ENCODE assay signal across 8 mouse cellular contexts in genomic region chr19:7494187-7495015, GRCm38 (mm10). TPM values are rescaled to one million over a fixed set of nuclear protein-coding genes. Genes with fewer than 3 reads are reported as not detected.
DNase-seq lines count a peak whose midpoint lies in the region; ATAC-seq and TF ChIP-seq lines count a peak whose summit lies in the region.

No protein-coding gene starts in this region.

- H3K4me1 ChIP-seq in forebrain, embryonic 11.5 days (replicated peaks; ENCODE audit: control insufficient read depth, insufficient read depth, low read length): no peaks in the 10 kb centered on the region
- no peaks in the 10 kb centered on the region for H3K4me1 ChIP-seq in heart, postnatal 0 days (ENCODE audit: control insufficient read depth, insufficient read depth)
- peaks cover 14% of the 10 kb centered on the region for H3K4me1 ChIP-seq in liver, embryonic 16.5 days (ENCODE audit: control insufficient read depth, low read depth, low read length)
- peaks cover 9% of the 10 kb centered on the region for H3K4me1 ChIP-seq in neural tube, embryonic 13.5 days (replicated peaks)
- H3K4me1 ChIP-seq in testis, adult 2 months (ENCODE audit: control insufficient read depth, insufficient read depth, low read length): peaks cover 2% of the 10 kb centered on the region; the same call in 1 of the 2 replicates

- H3K4me3 ChIP-seq in forebrain, embryonic 11.5 days (ENCODE audit: low read depth, low read length): peak overlapping the region; percentile 57
- H3K4me3 ChIP-seq in heart, postnatal 0 days (ENCODE audit: low read depth, low read length): peak overlapping the region; percentile 72
- H3K4me3 ChIP-seq in liver, embryonic 16.5 days (ENCODE audit: low read depth, low read length): peak overlapping the region; percentile 86
- peak overlapping the region; percentile 80 for H3K4me3 ChIP-seq in neural tube, embryonic 13.5 days
- H3K4me3 ChIP-seq in testis, adult 2 months (ENCODE audit: control insufficient read depth, low read depth, low read length): peak overlapping the region; percentile 87

- peak; percentile 6; the same call in 1 of the 2 replicates for TF ChIP-seq CTCF in heart, postnatal 0 days (IDR thresholded peaks at IDR 0.05; ENCODE audit: low read depth)
- TF ChIP-seq CTCF in testis, adult 2 months (IDR thresholded peaks at IDR 0.05; ENCODE audit: control insufficient read depth, insufficient read depth, insufficient replicate concordance, low read depth, low read length): 0 out of 2 replicates have a peak, but pooled peaks have one; percentile 5

- DNase-seq in CD8-positive naive resting alpha-beta T cell, adult 2 months (ENCODE audit: low read depth in 2 of 2, low spot score in 2 of 2): peak; percentile 83 to 85
- DNase-seq in c-Kit-positive CD71-negative TER-119-negative erythroid progenitor cells, embryonic 14.5 days (ENCODE audit: low read depth): peak; percentile 78
- DNase-seq in forebrain, embryonic 11.5 days (ENCODE audit: low spot score): peak; percentile 95
- peak; percentile 97 for DNase-seq in heart, postnatal 0 days (ENCODE audit: low spot score)
- DNase-seq in kidney, postnatal 4 days: peak; percentile 93 to 96

- no peaks in the 10 kb centered on the region for H3K9me3 ChIP-seq in forebrain, embryonic 11.5 days (ENCODE audit: control insufficient read depth, low read length)
- H3K9me3 ChIP-seq in heart, postnatal 0 days (replicated peaks; ENCODE audit: control insufficient read depth, low read length): no peaks in the 10 kb centered on the region
- H3K9me3 ChIP-seq in liver, embryonic 16.5 days (replicated peaks; ENCODE audit: control insufficient read depth, low read length): no peaks in the 10 kb centered on the region
- H3K9me3 ChIP-seq in neural tube, embryonic 13.5 days: no peaks in the 10 kb centered on the region

- WGBS in forebrain, embryonic 11.5 days: under 1% methylated on average over 79 of the region's 84 CpGs
- WGBS in heart, postnatal 0 days: under 1% methylated on average over 83 of the region's 84 CpGs
- under 1% methylated on average over 84 of the region's 84 CpGs for WGBS in liver, embryonic 16.5 days (ENCODE audit: insufficient replicate concordance)
- under 1% methylated on average over 84 of the region's 84 CpGs for WGBS in neural tube, embryonic 13.5 days

- peak overlapping the region; percentile 84 for H3K4me2 ChIP-seq in forebrain, embryonic 11.5 days (ENCODE audit: low read depth, low read length, severe bottlenecking)
- peak overlapping the region; percentile 82 for H3K4me2 ChIP-seq in heart, postnatal 0 days (ENCODE audit: low read depth, low read length)
- peak overlapping the region; percentile 99 for H3K4me2 ChIP-seq in liver, embryonic 16.5 days (ENCODE audit: low read depth, low read length)
- peak overlapping the region; percentile 66 for H3K4me2 ChIP-seq in neural tube, embryonic 13.5 days

- TF ChIP-seq POLR2A in testis, adult 2 months (IDR thresholded peaks at IDR 0.05; ENCODE audit: control insufficient read depth, low read depth, low read length): peak; percentile 85

- H3K27me3 ChIP-seq in forebrain, embryonic 11.5 days (ENCODE audit: control insufficient read depth, insufficient read depth, low read length): no peaks in the 10 kb centered on the region
- H3K27me3 ChIP-seq in heart, postnatal 0 days (ENCODE audit: control insufficient read depth, insufficient read depth, low read length): no peaks in the 10 kb centered on the region
- no peaks in the 10 kb centered on the region for H3K27me3 ChIP-seq in liver, embryonic 16.5 days (ENCODE audit: control insufficient read depth, insufficient read depth, low read depth, low read length)
- no peaks in the 10 kb centered on the region for H3K27me3 ChIP-seq in neural tube, embryonic 13.5 days
- no peaks in the 10 kb centered on the region for H3K27me3 ChIP-seq in testis, adult 2 months (ENCODE audit: control insufficient read depth, insufficient read depth, low read length)

- peak; percentile 98 for ATAC-seq in forebrain, embryonic 11.5 days (replicated peaks; ENCODE audit: low FRiP score)
- peak; percentile 96 for ATAC-seq in heart, postnatal 0 days (ENCODE audit: insufficient read depth, low read depth)
- ATAC-seq in liver, embryonic 16.5 days (ENCODE audit: low read depth): peak; percentile 94
- ATAC-seq in neural tube, embryonic 13.5 days (ENCODE audit: low read depth): peak; percentile 97

- H3K27ac ChIP-seq in forebrain, embryonic 11.5 days (ENCODE audit: low read depth, low read length): peak overlapping the region; percentile 78
- peak overlapping the region; percentile 99 for H3K27ac ChIP-seq in heart, postnatal 0 days (ENCODE audit: low read depth)
- peak overlapping the region; percentile 98 for H3K27ac ChIP-seq in liver, embryonic 16.5 days (ENCODE audit: low read length)
- H3K27ac ChIP-seq in neural tube, embryonic 13.5 days (replicated peaks): peak overlapping the region; percentile 99
- H3K27ac ChIP-seq in testis, adult 2 months (ENCODE audit: control insufficient read depth, insufficient read depth, low read depth, low read length): peak overlapping the region; percentile 94

- TF ChIP-seq EP300 in heart, postnatal 0 days (IDR thresholded peaks at IDR 0.05; ENCODE audit: low read depth): peak; percentile 58; the same call in 1 of the 2 replicates

- no peaks in the 10 kb centered on the region for H3K36me3 ChIP-seq in forebrain, embryonic 11.5 days (ENCODE audit: control insufficient read depth, insufficient read depth, low read length)
- no peaks in the 10 kb centered on the region for H3K36me3 ChIP-seq in heart, postnatal 0 days (replicated peaks; ENCODE audit: control insufficient read depth, insufficient read depth, low read length)
- H3K36me3 ChIP-seq in liver, embryonic 16.5 days (ENCODE audit: control insufficient read depth, insufficient read depth): no peaks in the 10 kb centered on the region
- no peaks in the 10 kb centered on the region for H3K36me3 ChIP-seq in neural tube, embryonic 13.5 days
- no peaks in the 10 kb centered on the region for H3K36me3 ChIP-seq in testis, adult 2 months (ENCODE audit: control insufficient read depth, insufficient read depth, low read length)

- peak overlapping the region; percentile 77 for H3K9ac ChIP-seq in forebrain, embryonic 11.5 days (ENCODE audit: low read length)
- H3K9ac ChIP-seq in heart, postnatal 0 days (replicated peaks; ENCODE audit: low read depth, low read length): peak overlapping the region; percentile 90
- peak overlapping the region; percentile 96 for H3K9ac ChIP-seq in liver, embryonic 16.5 days (ENCODE audit: low read depth, low read length)
- peak overlapping the region; percentile 93 for H3K9ac ChIP-seq in neural tube, embryonic 13.5 days

RNA-seq across cellular contexts. Expression of gene Atl3, which starts 0.6 kb away (rescaled TPM):
- 9.8 and 10.3 TPM in 2 replicates for polyA plus RNA-seq in forebrain, embryonic 11.5 days (2014; fragmentation: Nextera tagmentation; extraction: Ambion mirVana)
- total RNA-seq in heart, postnatal 0 days (2014; rRNA removed; ENCODE audit: low replicate concordance): 15.2 and 17.1 TPM in 2 replicates
- polyA plus RNA-seq in heart, postnatal 0 days (2015; fragmentation: Nextera tagmentation; extraction: Ambion mirVana): 5.4 and 6.3 TPM in 2 replicates
- polyA plus RNA-seq in liver, embryonic 16.5 days (2015; fragmentation: Nextera tagmentation; extraction: Ambion mirVana): 5.5 and 5.6 TPM in 2 replicates
- 6.8 and 6.9 TPM in 2 replicates for polyA plus RNA-seq in neural tube, embryonic 13.5 days (2015; fragmentation: Nextera tagmentation; extraction: Ambion mirVana)
- 188 and 193 TPM in 2 replicates for polyA plus RNA-seq in testis, adult 2 months (2012; rRNA removed)

RNA-seq across cellular contexts. Expression of gene Rtn3, which starts 11.3 kb away (rescaled TPM):
- polyA plus RNA-seq in forebrain, embryonic 11.5 days (2014; fragmentation: Nextera tagmentation; extraction: Ambion mirVana): 268 and 273 TPM in 2 replicates
- 67.7 and 70.4 TPM in 2 replicates for total RNA-seq in heart, postnatal 0 days (2014; rRNA removed; ENCODE audit: low replicate concordance)
- polyA plus RNA-seq in heart, postnatal 0 days (2015; fragmentation: Nextera tagmentation; extraction: Ambion mirVana): 99.7 and 105 TPM in 2 replicates
- 59.7 and 63.8 TPM in 2 replicates for polyA plus RNA-seq in liver, embryonic 16.5 days (2015; fragmentation: Nextera tagmentation; extraction: Ambion mirVana)
- polyA plus RNA-seq in neural tube, embryonic 13.5 days (2015; fragmentation: Nextera tagmentation; extraction: Ambion mirVana): 518 and 529 TPM in 2 replicates
- 70.5 and 88.7 TPM in 2 replicates for polyA plus RNA-seq in testis, adult 2 months (2012; rRNA removed)

Comparison
In these comparisons a context has a peak if more than half of its experiments do, and no peak if none do; other contexts are left out.
1. Peak in every context shown above with its lines: DNase-seq, ATAC-seq, H3K4me3 ChIP-seq and H3K27ac ChIP-seq.
2. RNA of gene Atl3, which starts 0.6 kb away (polyA plus RNA-seq): 188 to 193 TPM in testis, adult 2 months; 9.8 to 10.3 TPM in forebrain, embryonic 11.5 days, 6.8 to 6.9 TPM in neural tube, embryonic 13.5 days, 5.4 to 6.3 TPM in heart, postnatal 0 days and 5.5 to 5.6 TPM in liver, embryonic 16.5 days; every median in the first group is over 10 times any median in the second.